Mouse (Mus musculus) urinary bladder, postnatal 10 days (tissue): ENCODE measurements around the gene Tec.

Source experiments
- DNase-seq: peaks from one replicate; pipeline ENCODE4 v3.0.0; 2022; ENCODE audit warnings: low spot score

Tec gene

DNA sequence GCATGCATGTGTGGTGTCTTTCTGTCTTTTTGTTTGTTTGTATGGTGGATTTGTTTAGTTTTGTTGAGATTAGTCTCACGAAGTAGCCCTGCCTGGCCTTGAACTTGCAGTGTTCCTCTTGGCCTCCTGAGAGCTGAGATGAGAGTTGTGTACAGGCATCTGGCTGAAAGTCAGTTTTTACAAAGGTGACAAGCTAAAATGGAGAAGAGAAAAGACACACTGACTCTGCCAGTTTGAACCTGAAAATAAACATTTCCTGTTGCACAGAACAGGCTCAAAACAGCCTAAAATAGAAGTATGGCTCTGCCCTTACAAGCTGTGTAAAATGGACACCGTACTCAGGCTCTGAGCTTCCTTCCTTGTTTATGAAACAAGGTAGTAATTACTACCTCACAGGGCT, 14.9 kb downstream of the Tec start:
- DNase-seq: no peak

- DNase-seq: no peak
Observed at GRCm38 (mm10) chr5:72852301-72852995, 15.8 kb downstream of the Tec start.

GRCm38 (mm10) chr5:72851674-72852098, 16.6 kb downstream of the Tec start:
- DNase-seq: no peak

- no peak for DNase-seq
Observed at GRCm38 (mm10) chr5:72850926-72851673, 17.2 kb downstream of the Tec start.

DNA sequence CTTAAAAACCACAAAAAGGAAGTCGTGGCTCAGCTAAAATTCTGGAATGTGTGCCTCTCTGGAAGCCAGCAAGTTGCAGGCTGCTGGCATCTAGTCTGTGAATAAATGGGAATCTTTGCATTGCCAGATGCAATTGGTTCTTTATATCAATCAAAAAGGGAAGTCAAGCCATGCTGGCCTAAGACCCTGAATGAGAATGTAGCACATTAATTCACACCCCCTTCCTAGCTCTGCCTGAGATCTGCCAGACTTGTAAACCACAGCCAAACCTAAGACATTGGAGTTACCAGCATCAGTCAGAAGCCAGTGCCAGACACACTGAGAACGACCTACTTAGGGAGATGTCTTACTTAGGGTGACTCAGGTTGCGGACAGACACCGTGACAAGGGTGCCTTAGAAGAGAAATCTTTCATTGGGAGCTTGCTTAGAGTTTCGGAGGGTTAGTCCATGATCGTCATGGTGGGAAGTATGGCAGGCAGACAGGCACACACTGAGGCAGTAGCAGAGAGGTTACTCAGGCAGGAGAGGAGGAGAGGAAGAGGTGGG, 19.3 kb downstream of the Tec start:
- DNase-seq: no peak

GRCm38 (mm10) chr5:72846712-72847111, 21.6 kb downstream of the Tec start:
- DNase-seq: no peak

DNA sequence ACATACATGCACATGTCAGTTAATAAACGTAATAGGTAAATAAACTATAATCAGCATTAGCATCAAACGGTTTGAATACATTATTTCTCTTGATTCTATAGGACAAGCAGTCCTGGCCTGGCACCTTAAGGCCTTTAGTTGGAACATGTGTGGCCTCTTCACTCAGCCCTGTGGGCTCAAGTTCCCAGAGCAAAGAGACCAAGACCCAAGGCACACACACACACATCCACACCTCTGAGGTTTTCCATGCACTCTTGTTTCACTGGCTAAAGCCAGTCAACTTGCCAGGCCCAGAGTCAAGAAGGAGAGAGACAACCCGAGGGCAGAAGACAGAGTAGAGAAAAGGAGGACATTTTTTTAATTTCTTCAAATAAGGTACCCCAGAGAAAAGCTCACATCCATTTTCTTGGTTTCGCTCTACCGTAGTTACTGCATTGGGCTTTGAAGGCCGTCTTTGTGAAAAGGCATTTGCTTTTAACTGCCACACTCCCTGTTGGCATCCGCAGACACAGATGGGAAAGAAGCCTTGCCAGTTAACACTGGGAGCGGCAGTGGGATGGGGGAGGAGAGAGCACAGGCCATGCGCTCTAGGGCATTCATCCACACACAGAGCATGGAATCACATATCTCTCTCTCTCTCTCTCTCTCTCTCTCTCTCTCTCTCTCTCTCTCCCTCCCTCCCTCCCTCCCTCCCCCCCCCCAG, 22.2 kb downstream of the Tec start:
- no peak for DNase-seq

DNA sequence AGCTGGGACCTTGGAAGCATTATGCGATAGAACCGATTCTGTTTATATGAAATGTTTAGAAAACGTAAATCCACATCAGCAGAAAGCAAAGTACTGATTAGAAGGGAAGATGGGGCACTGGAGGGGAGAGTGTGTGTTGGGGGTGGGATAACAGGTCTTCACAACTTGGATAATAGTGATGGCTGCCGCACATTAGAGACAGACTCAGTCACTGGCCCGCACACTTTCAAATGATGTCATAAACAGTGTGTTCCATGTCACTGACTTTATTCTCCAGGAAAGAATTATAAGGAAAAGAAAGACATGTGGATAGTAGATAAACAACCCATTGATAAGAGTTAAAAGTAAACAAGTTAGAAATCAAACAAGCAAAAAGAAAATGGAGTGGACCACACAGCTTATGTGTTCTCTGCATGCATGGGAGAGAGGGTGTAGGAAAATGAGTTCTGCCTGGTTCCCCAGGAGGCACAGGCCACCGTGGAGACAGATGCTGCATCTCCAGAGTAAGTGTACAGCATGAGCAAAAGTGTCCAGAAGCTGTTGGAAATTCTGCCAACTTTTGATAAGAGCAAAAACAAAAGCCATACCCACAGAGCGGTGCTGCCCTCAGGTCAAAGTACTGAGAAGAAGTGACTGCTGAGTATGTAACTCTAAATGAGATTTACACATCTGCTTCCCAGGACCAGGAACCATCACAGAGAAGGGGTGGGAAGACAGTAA, 23.3 kb downstream of the Tec start:
- DNase-seq: no peak

DNA sequence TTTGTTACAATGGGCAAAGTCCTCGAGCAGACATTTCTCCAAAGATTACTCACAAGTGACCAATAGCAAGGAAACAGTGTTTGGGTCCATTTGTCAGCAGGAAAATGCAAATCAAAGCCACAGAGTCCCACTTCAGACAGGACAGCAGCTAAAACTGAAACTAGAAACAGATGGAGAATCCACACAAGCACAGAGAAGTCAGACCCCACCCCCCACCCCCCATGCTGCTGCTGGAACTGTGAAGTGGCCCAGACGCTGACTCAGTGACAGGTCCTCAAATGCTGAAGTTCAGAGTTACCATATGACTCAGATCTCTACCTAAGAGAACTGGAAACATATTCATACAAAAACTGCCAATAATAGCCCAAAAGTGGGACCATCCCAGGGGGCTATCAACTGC, 24.0 kb downstream of the Tec start:
- DNase-seq: no peak

DNA sequence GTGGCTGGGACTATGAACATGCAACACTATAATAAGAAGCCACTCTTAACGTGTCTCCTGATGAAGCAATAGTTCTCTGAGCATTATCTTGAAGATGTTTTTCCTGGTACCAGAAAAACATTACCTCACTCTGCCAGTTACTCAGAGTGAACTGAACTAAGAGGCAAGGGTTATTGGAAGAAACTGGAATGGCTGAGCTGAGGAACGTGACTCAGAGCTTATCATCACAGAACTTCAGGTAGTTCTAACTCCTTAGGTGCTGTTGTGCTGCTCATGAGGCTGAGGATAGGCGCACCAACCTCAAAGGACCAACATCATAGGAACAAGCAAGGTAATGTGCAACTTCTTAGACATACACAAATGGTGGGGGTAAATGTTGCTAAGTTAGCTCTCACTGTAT, 28.6 kb downstream of the Tec start:
- DNase-seq: no peak

GRCm38 (mm10) chr5:72838976-72839375, 29.3 kb downstream of the Tec start:
- DNase-seq: no peak

- DNase-seq: no peak
Observed at GRCm38 (mm10) chr5:72835656-72836055, 32.6 kb downstream of the Tec start.

GRCm38 (mm10) chr5:72832904-72833765, 35.1 kb downstream of the Tec start:
- no peak for DNase-seq

- DNase-seq: no peak
Observed at GRCm38 (mm10) chr5:72832191-72832590, 36.1 kb downstream of the Tec start.

DNA sequence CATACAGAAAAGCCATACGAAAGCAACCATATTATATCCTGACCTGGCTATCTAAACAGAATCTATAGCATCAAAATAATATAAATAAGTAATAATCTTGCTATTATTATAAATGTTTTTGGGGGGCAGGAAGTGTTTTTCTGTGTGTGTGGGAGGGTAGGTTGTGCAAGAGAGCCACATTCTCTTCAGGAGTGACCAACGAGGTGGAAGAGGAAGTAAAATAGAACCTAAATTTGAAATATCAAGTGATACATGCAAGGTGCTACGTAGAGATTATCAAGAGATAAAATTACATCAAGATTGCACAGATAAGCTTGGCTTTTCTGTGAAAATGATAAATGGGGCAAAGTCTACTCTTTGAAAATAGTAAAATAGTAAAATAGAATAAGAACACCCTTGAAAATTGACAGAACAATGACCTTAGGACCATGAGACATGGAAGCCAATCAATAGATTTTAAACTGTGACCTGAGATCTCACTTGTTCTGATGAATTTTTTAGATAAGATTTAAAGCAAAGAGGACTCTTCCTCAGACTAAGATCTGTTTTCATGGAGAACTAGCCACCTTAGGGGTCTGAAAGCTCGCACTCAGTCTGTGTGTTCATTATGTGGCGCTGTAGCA, 37.2 kb downstream of the Tec start:
- DNase-seq: no peak

- DNase-seq: no peak
Observed at GRCm38 (mm10) chr5:72829506-72830067, 38.7 kb downstream of the Tec start.

- DNase-seq: no peak
Observed at GRCm38 (mm10) chr5:72828401-72828800, 39.9 kb downstream of the Tec start.

DNA sequence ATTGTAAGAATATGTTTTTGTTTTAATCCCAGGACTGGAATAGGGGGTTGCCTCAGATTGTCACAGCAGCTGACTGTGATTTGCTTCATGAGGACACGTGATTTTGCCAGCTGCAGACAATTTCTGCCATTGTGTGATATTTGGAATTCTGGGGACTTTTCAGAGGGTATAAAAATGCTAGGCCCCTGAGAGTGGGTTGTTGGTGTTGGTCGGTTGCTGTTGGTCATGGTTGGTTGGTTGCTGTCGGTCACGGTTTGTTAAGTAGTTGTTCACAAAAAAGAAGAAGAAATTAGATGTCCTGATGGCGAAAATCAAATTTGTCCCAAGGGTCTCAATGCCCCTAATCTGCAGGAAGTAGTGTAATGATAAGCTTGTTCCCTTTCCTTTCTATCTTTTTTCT, 40.8 kb downstream of the Tec start:
- DNase-seq: no peak

GRCm38 (mm10) chr5:72826445-72826844, 41.8 kb downstream of the Tec start:
- DNase-seq: no peak

DNA sequence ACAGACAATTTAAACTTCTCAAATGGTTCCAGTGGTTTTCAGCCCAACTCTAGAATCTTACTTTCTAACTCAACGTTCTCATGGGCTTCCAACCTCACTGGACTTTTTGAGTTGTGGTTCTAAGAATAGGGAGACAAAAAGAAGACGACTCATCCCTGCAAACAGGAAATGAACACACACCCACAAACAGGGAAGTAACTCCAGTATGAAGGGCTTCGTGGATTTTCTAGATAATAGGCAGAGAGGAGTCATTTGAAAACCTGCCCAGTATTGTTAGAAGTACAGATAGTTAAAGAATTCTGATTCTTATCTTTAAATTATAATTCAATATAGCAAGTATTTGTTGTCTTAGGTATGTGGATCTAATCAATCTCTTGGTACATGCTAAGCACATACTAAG, 47.6 kb downstream of the Tec start:
- DNase-seq: no peak
